Mouse (Mus musculus) urinary bladder, postnatal 25 days (tissue): ENCODE results near the gene Cs.
A peak's percentile ranks its signal among the peaks of the same experiment; 100 is the strongest.

Source experiments
- DNase-seq: peaks from one replicate; pipeline ENCODE4 v3.0.0; 2022; ENCODE audit warnings: low spot score

Gene Cs

DNA sequence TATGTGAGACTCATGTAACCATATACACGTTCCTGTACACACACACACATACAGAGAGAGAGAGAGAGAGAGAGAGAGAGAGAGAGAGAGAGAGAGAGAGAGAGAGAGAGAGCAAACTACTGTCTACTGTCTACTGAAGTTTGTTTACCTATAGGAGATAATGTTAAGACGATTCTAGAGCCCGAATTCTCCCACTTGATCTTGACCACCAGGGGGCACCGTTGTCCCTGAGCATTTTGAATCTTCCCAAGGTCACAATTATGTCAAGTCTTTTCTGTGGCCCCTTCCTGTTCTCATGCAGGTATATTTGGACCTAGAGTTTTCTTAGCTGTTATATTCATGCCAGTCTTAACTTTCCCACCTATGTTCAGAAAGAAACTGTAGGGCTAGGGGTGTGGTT lies 2.0 kb upstream of the Cs start:
- peak; percentile 78 for DNase-seq

DNA sequence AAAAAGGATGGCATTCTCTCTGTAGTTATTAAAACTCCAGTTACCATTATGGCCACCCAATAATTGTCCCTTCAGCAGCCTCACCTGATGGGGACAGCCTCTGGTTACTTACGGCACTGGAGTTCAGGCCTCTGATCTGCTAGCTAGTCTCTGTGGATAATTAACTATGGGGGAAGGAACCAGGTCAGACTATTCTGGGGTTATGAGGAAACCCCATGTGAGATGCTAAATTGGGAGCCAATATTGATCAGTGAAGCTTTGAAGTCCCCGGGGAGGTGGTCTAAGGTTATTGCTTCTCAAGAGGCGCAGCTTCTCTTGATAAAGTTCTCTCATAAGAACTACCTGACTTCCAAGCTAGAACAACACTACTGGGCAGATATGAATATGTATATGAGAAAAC lies 1.3 kb upstream of the Cs start:
- DNase-seq: no peak

DNA sequence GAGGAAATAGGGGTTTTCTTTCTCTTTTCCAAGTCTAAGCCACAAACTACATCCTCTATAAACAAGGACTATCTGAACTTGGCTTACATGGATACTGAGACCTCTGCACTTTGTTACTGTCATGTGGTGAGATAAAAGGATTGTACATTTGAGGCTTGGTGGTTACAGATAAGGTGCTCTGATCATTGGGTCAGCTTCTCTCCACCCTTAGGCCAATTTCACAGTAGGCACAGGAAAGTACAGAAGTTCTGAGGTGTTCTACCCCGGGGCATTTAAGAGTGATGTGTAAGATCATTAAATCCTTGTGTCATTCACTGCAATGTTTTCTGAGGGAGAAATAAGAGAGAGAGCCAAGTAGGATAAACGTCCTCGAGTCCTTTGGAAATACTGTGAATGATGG lies 937 bp upstream of the Cs start:
- no peak for DNase-seq

DNA sequence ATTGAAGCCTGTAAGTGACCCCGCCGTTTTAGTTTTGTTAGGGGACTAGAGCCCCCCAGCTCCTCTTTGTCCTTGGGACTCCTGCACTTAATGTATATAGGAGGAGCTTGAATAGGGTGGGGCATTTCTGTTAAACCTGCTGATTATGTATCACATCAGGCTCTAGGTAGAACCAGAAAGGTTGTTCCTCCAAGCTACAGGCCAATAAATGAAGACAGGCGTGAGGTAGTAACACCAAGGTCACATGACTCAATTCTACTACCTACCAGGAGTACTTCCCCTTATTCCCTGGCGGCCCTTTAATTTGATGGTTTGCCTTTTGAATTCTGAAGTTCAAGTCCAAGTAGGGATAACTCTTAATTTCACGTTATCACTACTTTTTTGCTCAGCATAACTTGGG lies 881 bp downstream of the Cs start:
- DNase-seq: no peak

DNA sequence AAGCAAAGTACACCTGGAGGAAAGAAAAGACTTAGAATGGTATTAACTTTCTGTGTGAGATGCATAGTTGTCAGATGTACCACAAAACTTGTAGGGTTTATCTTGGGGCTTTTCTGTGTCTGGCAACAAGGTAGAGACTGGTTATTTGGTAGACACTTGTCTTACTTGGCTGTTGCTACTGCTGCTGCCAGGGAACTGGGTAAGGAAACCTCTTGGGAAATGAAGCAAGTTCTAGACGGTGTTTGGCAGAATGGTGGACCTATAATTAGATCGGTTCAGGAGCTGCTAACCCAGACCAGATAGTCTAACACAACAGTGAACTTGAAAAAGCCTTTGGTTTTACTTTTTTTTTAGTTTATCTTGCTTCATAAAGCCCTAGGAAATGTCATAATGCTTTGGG lies 1.4 kb downstream of the Cs start:
- DNase-seq: no peak

DNA sequence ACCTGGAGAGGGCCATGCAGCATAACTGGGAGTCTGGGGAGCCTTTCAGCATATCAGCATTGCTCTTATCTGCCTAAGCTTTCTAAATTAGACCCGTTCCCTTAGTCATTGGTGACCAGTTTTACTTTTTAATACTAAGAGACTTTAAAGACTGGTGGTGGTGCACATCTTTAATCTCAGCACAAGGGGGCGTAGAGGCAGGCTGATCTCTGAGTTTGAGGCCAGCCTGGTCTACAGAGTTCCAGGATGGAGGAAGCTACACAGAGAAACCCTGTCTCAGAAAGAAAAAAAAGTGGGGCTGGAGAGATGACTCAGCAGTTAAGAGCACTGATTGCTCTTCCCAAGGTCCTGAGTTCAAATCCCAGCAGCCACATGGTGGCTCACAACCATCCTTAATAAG lies 2.7 kb downstream of the Cs start:
- no peak for DNase-seq

DNA sequence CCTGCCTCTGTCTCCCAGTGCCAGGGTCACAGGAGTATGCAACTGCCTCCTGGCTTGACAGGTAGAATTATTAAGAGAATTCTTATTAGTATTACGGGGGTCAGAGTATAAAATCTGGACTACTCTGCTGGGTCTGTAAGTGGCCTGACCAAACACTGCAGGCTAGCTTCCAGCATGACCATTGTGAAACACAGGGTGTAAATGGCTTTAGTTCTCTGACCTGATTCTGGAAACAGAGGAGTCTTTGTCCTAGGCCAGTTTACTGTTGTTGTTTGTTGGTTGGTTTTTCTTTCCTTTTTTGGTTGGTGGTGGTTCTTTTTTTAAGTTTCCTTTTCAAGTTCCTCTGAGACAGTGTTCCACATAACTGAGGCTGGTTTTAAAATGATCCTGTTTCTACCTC lies 5.9 kb downstream of the Cs start:
- DNase-seq: no peak

DNA sequence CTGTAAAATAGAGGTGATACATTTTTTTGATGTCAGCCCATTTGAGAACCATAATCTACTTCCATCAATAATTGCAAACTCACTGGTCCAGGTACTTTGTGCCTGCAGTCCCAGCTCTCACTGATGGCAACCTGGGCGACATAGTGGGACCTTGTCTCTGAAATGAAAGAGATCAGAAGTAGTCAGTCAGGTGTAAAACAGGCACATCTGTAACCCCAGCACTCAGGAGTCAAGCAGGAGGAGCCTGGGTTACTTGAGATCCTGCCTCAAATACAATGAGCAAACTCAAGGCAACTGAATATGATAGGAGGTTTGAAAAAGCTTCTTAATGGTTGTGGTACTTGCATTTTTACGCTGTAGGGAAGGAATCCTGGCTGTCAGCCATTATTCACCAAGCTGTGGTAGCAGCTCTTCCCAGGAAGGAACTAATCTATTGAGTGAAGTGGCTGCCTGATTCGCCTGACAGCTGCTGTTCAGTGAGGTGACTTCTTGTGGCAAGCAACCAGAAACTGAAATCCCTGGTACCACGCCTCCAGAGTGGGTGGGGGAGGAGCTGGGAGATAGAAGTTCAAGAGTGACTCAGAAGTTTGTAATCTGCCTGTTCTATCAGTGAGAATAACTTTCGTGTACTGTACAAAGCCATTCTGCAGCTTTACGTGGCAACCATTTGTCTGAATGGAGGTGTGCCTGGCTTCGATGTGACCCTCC lies 7.2 kb downstream of the Cs start:
- DNase-seq: peak; percentile 63

DNA sequence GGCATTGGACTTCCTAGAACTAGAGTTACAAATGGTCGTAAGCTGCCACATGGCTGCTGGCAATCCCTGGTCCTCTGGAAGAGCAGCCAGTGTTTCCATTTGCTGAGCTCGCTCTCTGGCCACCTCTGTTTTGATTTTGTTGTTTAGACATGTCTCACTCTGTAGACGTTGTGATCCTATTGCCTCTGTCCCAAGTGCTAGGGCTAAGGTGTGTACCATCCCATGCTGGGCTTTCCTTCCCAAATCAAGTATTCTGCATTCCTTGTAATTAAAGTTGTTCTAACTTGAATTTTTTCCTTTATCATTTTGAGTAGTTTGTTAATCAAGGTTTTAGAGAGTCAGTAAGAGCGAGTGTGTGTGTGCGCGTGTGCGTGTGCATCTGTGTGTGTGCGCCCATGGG lies 10.0 kb downstream of the Cs start:
- no peak for DNase-seq

DNA sequence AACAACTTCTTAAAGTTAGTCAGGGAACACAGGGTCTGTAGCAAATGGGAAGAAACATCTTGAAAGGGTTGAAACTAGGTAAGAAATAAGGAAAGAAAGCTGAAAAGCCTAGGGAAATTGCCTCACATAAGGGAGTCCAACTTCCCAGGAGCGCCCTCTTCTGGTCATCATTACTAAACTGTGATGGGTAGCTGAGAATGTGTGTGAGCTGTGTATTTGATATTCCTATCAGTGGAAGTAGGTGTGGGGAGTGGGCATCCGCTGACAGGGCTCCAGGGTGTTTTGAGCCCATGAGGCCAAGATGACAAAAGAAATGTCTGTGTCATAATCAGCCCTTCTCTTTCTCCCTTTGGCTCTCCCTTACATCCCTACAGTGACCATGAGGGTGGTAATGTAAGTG lies 21.3 kb downstream of the Cs start:
- DNase-seq: peak; percentile 53

DNA sequence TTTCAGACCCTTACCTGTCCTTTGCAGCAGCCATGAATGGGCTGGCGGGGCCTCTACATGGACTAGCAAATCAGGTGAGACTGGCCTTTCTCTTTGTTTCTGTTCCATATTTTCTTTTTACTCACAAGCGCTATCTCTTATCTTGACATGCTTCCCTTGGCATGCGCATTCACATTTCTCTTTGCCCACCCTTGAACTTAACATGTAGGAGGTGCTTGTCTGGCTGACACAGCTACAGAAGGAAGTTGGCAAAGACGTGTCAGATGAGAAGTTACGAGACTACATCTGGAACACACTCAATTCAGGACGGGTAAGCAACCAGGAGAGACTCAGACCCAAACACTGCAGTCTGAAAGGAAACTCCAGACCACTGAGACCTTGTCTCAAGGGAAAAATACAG lies 21.7 kb downstream of the Cs start:
- DNase-seq: no peak

DNA sequence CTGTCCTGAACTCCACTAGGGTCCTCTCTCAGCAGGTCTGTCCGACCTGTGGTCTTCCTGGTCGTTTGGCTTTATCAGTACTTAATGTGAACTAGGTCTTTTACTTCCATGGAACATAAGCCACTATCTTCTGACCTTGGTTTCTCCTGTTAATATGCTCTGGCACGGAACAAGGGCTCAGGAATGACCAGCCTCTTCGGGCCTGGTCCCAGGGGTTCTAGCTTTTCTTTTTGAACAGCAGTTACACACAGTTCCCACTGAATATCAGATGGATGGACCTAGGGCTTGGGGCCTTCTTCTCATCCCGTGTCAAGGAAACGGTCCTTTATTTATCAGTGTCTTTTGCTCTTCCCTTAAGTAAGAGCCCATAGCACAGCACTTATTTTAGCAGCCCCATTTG lies 24.3 kb downstream of the Cs start:
- DNase-seq: no peak

DNA sequence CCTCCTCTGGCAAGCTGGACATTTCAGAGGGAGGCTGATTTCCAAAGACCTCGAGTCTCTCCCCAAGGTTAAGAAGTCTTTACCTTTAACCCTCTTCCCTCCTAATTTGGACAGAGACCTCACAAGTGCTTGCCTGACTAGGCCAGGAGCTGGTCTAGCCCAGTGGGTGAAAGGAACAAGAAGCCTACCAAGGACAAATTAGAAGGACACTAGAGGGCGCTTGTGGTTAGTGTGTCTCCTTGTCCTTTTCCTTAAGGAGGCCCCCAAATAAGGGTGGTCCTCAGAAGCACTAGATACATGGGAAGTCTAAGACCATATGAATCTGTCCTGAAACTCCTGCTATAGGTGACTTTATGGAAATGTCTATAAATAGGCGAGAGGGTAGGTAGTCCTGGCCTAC lies 25.0 kb downstream of the Cs start:
- no peak for DNase-seq

DNA sequence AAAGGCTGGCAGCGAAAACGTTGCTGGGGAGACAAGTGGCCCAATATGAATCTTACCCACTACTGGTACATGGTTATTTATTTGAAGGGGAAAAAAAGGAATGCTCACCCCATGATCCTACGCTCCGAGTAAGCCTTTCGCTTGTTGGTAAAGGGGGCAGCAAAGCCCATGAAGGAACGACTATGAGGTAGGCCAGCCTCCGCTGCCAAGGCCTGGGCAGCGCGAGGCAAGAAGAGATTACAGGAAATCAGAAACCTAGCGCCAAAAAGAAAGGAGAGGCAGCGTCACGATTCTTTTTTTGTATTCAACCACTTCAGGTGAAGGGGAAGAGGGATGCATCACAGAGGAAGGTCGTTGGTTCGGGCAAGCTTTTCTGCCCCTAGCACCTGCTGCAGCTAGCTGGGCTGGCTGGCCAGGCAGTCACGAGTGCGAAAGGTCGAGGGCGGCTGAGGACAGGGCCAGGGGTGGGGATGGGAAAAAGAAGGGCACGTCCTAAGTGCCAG lies 30.4 kb downstream of the Cs start:
- DNase-seq: no peak

DNA sequence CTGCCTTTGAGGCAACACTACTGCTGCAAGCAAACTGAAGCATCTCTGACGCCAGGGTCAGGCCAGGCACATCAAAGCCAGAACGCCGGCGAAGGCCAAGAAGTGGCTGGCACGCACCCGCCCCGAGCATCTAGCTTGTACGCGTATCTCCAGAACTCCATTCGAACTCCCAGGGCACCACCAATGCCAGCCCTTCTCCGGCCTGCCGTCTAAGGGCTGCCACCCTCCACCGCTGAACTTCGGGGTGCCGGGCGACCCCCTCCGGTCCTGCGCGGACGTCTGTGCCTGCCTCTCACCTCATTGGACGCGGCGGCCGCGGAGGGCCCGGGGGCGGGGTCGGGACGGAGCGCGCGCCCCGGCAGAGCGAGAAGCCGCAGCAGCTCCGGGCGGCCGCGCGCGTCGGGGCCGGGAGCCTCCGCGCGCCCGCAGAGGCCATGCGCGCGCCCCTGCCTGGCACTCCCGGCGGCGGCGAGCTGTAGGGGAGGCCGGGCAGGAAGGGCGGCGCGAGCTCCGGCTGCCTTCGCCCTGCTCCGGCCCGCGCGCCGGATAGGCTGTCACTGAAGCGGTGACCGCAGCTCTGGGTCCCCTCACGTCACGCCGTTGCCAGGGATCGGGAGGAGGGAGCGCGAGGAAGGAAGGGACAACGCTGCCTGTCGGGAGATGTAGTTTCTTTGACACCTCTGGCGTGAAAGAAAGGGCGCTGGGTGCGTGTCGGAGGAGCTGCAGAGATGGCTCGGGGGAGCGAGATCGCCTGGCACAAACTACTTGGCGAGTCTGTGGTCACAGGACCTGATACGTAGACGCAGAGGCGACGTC lies 31.1 kb downstream of the Cs start, which contains the start of gene Coq10a:
TSS of gene Coq10a (minus strand) at position 596 of the 816 bp plus-strand sequence.
- peak; percentile 81 for DNase-seq

DNA sequence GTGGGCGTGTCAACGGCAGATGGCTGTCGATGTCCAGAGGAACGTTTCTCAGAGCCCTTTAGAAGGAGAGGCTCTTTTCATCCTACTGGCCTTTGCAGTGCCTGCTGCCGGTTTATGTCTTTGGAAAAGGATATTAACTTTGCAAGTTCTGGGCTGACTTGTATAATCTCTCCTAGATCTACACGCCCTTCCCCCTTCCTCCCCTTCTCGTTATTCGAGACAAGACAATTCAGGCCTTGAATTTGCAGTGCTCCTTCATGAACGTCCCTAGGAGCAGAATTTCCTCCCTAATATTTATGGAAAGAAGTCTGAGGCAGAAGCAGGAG lies 31.6 kb downstream of the Cs start:
- no peak for DNase-seq

DNA sequence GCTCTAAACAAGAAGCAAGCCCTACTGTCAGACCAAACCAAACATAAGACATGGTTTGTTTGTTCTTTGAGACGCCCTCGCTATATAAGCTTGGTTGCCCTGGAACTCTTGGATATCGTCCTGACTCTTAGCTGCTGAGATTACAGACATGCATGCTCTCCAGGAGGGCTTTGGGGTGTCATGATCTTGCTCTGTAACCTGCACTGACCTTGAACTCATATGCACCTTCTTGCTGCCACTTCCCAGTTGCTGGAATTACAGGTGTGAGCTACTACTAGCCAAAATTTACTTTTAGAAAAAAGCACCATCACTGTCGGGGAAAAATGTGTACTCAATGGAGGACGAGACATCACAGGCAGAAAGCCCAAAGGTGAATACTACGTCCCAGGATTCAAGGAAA lies 32.1 kb downstream of the Cs start:
- DNase-seq: no peak

DNA sequence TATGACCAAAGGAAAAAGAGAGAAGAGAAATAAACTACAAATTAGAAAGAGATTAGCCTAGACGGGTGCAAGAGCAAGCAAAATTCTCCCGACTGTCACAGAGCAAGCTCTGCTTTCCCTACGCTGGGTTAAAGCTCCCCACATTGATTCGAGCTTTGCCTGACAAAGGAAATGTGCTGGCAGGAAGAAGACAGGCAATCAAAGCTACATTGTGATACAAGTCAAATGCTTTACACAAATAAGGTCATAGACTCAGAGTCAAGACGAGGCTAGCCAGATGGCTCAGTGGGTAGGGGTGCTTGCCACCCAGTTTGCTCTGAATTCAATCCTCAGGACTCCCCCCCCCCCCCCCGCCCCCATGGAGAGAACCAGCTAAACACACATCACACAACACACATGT lies 32.5 kb downstream of the Cs start:
- no peak for DNase-seq

DNA sequence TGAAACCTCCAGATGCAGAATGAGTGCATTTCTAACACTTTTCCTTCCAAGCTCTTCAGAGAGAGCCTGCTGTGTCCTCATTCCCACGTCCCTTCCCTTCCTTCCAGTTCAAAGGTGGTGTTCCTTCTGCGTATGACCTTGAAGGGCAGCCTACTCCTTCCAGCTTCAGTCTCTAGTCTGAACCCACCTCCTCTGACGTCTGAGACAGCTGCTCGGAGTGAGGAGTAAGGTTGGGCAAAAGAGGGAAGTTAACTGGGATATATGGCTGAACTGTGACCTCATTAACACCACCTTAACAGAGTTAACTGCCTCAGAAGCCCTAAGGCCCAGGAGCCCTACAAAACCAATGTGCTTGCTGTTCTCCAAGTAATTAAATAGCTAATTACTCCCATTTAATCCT lies 33.1 kb downstream of the Cs start:
- DNase-seq: no peak

DNA sequence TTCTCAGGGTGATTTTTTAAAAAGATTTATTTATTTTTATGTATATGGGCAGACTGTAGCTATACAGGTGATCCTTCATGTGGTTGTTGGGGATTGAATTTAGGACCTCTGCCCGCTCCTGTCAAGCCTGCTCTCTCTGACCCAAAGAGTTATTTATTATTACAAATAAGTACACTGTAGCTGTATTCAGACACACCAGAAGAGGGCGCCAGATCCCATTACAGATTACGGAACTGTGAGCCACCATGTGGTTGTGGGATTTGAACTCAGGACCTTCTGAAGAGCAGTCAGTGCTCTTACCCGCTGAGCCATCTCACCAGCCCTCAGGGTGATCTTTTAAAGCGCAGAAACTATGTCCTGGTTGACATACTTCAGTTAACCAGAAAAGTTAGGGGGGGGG lies 34.6 kb downstream of the Cs start:
- no peak for DNase-seq

DNA sequence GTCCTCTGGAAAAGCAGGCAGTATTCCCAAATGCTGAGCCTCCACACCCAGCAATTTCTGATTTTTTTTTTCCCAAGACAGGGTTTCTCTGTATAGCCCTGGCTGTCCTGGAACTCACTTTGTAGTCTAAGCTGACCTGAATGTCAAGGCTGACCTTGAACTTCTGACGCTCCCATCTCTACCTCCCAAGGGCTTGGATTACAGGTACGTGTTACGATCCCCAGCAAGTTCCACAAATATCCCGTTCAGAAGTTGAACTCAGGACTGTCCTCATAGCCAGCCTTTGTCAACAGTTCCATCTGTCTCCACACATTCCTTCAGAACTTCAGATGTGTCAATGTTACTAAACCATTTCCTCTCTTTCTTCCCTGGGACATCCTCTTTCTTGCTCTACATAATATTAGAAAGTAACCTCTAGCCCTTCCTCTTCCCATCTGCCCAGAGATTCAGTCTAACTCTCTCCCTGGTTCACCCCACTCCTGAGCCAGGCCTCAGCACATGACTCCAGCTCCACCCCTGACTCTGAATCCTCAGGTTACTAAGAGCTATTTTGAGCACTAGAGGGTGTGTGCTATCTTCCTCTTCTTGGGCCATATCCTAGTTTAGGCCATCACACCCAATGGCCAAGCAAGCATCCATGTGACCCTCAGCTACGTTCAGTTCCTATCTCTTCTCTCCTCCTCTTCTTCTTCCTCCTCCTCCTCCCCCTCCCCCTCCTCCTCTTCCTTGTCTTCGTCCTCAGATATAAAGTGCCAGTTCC lies 35.6 kb downstream of the Cs start:
- DNase-seq: no peak

DNA sequence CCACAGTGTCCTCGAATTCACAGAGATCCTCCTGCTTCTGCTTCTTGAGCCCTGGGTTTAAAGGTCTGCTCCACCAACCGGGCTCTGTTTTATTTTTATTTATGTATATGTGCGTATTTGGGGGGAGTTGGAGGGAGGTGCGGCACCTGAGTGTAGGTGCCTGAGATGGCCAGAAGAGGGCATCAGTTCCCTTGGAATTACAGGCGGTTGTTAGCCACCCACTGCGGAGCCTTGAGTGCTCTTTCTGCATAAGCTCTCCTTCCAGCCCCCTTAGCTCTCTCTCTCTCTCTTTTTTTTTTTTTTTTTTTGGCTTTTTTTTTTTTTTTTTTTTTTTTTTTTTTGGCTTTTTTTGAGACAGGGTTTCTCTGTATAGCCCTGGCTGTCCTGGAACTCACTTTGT lies 36.9 kb downstream of the Cs start:
- no peak for DNase-seq

DNA sequence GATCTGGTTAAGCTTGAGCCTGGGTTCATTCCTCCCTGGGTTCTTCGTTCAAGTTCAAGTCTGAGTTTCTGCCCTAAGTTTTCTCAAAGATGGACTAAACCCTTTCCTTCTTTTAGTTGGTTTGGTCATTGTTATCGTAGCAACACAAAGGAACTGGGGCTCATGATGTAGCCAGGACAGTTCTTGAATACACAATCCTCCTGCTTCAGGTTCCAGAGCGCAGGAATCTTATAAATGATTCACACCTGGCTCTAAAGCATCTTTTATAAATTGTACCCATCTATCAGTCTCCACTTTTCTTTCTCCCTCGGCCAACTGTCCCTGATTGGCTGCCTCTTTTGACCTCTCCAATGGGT lies 38.5 kb downstream of the Cs start:
- DNase-seq: no peak
